Mouse (Mus musculus): ENCODE results near the gene Arrdc5. TPM values are rescaled to one million over a fixed set of nuclear protein-coding genes. Genes with fewer than 3 reads are reported as not detected.

Arrdc5 gene
- total and polyA plus RNA-seq, 3 experiments, result not detected

DNA sequence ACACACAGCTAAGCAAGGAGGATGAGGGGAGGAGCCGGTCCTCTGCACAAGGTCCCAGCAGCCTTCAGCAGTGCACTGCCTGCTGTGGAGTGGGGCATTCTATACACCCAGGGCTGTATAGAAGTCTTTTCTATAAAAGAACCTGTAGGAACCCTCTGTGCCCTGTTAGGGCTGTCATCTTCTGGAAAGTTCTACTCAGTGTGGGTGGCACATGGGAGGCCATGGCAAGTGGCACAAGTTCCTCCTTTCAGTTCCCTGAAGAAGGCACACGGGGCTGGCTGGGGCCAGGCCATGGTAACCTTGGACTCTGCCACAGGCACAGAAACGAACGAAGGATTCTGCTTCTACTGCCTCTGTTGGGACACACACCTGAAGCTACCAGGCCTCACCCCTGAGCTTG lies 35.1 kb downstream of the Arrdc5 start:
- dilution Hi-C loops (cut with MboI; ENCODE audit: extremely low pct_ligation_motif_present, extremely low pct_unique_long_range_greater_than_20kb, low sequenced_read_pairs) (no loop called here), in situ Hi-C loops (cut with MboI; ENCODE audit: low pct_ligation_motif_present, low pct_unique_long_range_greater_than_20kb, low sequenced_read_pairs) (no loop called here)
- no peak overlapping the region for H3K4me3 ChIP-seq (replicated peaks in 1 of 3; ENCODE audit: low read depth in 2 of 3, low read length in 2 of 3, poor library complexity in 1 of 3)
- TF ChIP-seq NELFE (IDR thresholded peaks at IDR 0.05; ENCODE audit: low read depth, low read length) (0 out of 2 replicates have a peak, but pooled peaks have one; percentile 2), ZNF384 (IDR thresholded peaks at IDR 0.05; ENCODE audit: low read depth, low read length) (no peak), MAFK (IDR thresholded peaks at IDR 0.05; ENCODE audit: insufficient replicate concordance, low read length) (no peak), HCFC1 (IDR thresholded peaks at IDR 0.05; ENCODE audit: low read depth, low read length) (peak; percentile 18; the same call in 1 of the 2 replicates), POLR2AphosphoS2 (IDR thresholded peaks at IDR 0.05; ENCODE audit: low read depth, low read length) (peak; percentile 40; the same call in 1 of the 2 replicates), MYC (IDR thresholded peaks at IDR 0.05; ENCODE audit: low read depth, low read length) (peak; percentile 62), IRF4 (IDR thresholded peaks at IDR 0.05; ENCODE audit: low read depth, low read length) (peak; percentile 62; the same call in 1 of the 2 replicates), SMC3 (IDR thresholded peaks at IDR 0.05; ENCODE audit: low read depth, low read length) (no peak), KAT2A (IDR thresholded peaks at IDR 0.05; ENCODE audit: insufficient replicate concordance, low read length) (0 out of 2 replicates have a peak, but pooled peaks have one; percentile 21), EP300 (IDR thresholded peaks at IDR 0.05; ENCODE audit: low read length) (peak; percentile 77), MAX (IDR thresholded peaks at IDR 0.05; ENCODE audit: low read length) (peak; percentile 79; the same call in 1 of the 2 replicates), NRF1 (IDR thresholded peaks at IDR 0.05; ENCODE audit: low read depth, low read length) (no peak), SIN3A (IDR thresholded peaks at IDR 0.05; ENCODE audit: low read length) (0 out of 2 replicates have a peak, but pooled peaks have one; percentile 53), BHLHE40 (IDR thresholded peaks at IDR 0.05; ENCODE audit: low read depth, low read length) (peak; percentile 74), MXI1 (IDR thresholded peaks at IDR 0.05; ENCODE audit: low read depth, low read length) (0 out of 2 replicates have a peak, but pooled peaks have one; percentile 17), MEF2A (IDR thresholded peaks at IDR 0.05; ENCODE audit: borderline replicate concordance, low read depth, low read length) (0 out of 2 replicates have a peak, but pooled peaks have one; percentile 29), USF2 (conservative IDR thresholded peaks at IDR 0.05; ENCODE audit: low read depth, low read length) (no peak), TBP (conservative IDR thresholded peaks at IDR 0.05; ENCODE audit: low read depth, low read length) (0 out of 2 replicates have a peak, but pooled peaks have one; percentile 47), RAD21 (IDR thresholded peaks at IDR 0.05; ENCODE audit: low read depth, low read length) (no peak), POLR2A (IDR thresholded peaks at IDR 0.05; ENCODE audit: low read depth, low read length) (peak; percentile 44; the same call in 1 of the 2 replicates), ZKSCAN1 (IDR thresholded peaks at IDR 0.05; ENCODE audit: borderline replicate concordance, low read depth, low read length) (no peak), CHD2 (IDR thresholded peaks at IDR 0.05; ENCODE audit: low read length) (peak; percentile 48; the same call in 1 of the 2 replicates), ZMIZ1 (IDR thresholded peaks at IDR 0.05; ENCODE audit: low read depth, low read length) (peak; percentile 22; the same call in 1 of the 2 replicates)
- H3K79me2 ChIP-seq (replicated peaks; ENCODE audit: control insufficient read depth, extremely low read depth, insufficient read depth, poor library complexity, severe bottlenecking), result peaks cover 34% of the 10 kb centered on the region
- H3K4me2 ChIP-seq (ENCODE audit: insufficient read depth, low read depth, poor library complexity, severe bottlenecking), result peak overlapping the region; percentile 8; the same call in 1 of the 2 replicates
- H3K9me3 ChIP-seq (replicated peaks; ENCODE audit: low read length), result no peaks in the 10 kb centered on the region
- peaks cover 17 to 36% of the 10 kb centered on the region in 2 experiments for H3K36me3 ChIP-seq (replicated peaks in 1 of 2; ENCODE audit: control insufficient read depth in 1 of 2, insufficient read depth in 1 of 2, low read length in 1 of 2)
- no peaks in the 10 kb centered on the region for H3K27me3 ChIP-seq (replicated peaks)
- DNase-seq (ENCODE audit: extremely low read depth), result peak; percentile 76
- no peak overlapping the region for H3K9ac ChIP-seq (ENCODE audit: insufficient read depth, low read depth)
- peak overlapping the region; percentile 91 for H3K27ac ChIP-seq (ENCODE audit: insufficient read depth, low read depth)
- H3K4me1 ChIP-seq (ENCODE audit: control insufficient read depth in 1 of 2, insufficient read depth in 2 of 2), result peaks cover 37 to 81% of the 10 kb centered on the region in 2 experiments

Measured in CH12.LX (cell line).